Mouse (Mus musculus) stomach, embryonic 16.5 days (tissue): ENCODE measurements at regions not wholly inside any gene's neighbourhood (a gene's known extent, or its start where the extent isn't known, plus 50 kb on each side); places are given as distances from the start of the nearest gene placed in this dataset.
A peak's percentile ranks its signal among the peaks of the same experiment; 100 is the strongest.

Experiments used
- ATAC-seq: fragments of 200-750 bp; cut with Nextera tagmentation; 2 replicates; pipeline ENCODE4 v1.8.0; 2017; ENCODE audit warnings: moderate number of reproducible peaks, moderate TSS enrichment; ENCODE audit not compliant: insufficient read depth, low FRiP score
- H3K27ac ChIP-seq: fragments of 300-500 bp; sonication (generic); 2 replicates; pipeline ENCODE4 v1.5.1; 2014; ENCODE audit warnings: low read length
- H3K27me3 ChIP-seq: fragments of 300-500 bp; sonication (generic); 2 replicates; pipeline ENCODE4 v1.6.1; 2014; ENCODE audit warnings: low read length, control low read depth, mixed read lengths; ENCODE audit not compliant: control insufficient read depth, insufficient read depth
- H3K36me3 ChIP-seq: fragments of 300-500 bp; sonication (generic); 2 replicates; pipeline ENCODE4 v1.6.1; 2014; ENCODE audit warnings: low read length; ENCODE audit not compliant: control insufficient read depth, insufficient read depth
- H3K4me1 ChIP-seq: fragments of 300-500 bp; sonication (generic); 2 replicates; pipeline ENCODE4 v1.6.1; 2014; ENCODE audit warnings: low read length, control low read depth, mixed read lengths; ENCODE audit not compliant: control insufficient read depth, insufficient read depth
- H3K4me2 ChIP-seq: fragments of 300-500 bp; sonication (generic); 2 replicates; pipeline ENCODE4 v1.6.1; 2014; ENCODE audit warnings: low read depth, low read length, mixed read lengths
- H3K4me3 ChIP-seq: fragments of 300-500 bp; sonication (generic); replicated peaks from 2 replicates; pipeline ENCODE4 v1.5.1; 2014; ENCODE audit warnings: mild to moderate bottlenecking, low read length
- H3K9ac ChIP-seq: fragments of 300-500 bp; sonication (generic); 2 replicates; pipeline ENCODE4 v1.6.1; 2014; ENCODE audit warnings: low read length
- H3K9me3 ChIP-seq: fragments of 300-500 bp; sonication (generic); replicated peaks from 2 replicates; pipeline ENCODE4 v1.6.1; 2016; ENCODE audit warnings: low read length, control low read depth; ENCODE audit not compliant: control insufficient read depth
- WGBS: fragments of 180-500 bp; shearing (Covaris S2); extraction: QIAGEN DNeasy Blood & Tissue Kit; methylation state at CpG from one replicate; pipeline ENCODE4 v1.1.7; 2014; 5-methylcytosine and 5-hydroxymethylcytosine counted together

GRCm38 (mm10) chr13:28616645-28617381, 336.7 kb downstream of the Sox4 start:
- ATAC-seq, result no peak
- Histone ChIP-seq H3K9ac (no peak overlapping the region), H3K4me3 (no peak overlapping the region), H3K27me3 (no peaks in the 10 kb centered on the region), H3K27ac (no peak overlapping the region), H3K9me3 (no peaks in the 10 kb centered on the region), H3K4me1 (no peaks in the 10 kb centered on the region), H3K36me3 (no peaks in the 10 kb centered on the region), H3K4me2 (no peak overlapping the region)
- WGBS, result 84% methylated on average over 9 of the region's 9 CpGs

DNA sequence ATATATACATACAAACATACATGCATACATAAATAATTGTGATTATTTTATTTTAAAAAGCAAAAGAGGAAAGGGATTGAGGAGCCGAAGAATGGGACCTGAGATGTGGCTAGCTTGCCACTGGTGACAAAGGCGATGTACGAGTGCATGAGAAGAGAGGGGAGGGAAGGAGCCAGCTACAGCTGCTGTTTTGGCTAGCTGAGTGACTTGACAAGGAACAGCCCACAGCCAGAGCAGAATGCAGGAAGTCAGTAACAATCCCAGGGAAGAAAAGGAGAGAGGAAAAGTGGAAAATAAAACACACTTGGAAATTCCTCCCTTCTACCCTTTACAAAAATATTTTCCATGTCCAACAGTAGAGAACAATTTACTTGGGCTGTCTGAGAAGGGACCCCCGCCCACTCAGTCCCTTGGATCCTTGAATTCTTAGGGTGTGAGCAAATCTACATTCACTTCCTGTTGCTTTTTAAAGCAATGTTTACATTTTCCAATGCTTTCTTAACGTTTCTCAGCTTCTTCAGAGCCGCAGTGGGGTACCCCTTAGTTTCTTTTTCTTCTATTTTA, 345.9 kb downstream of the Sox4 start:
- ATAC-seq, result peak; percentile 69
- Histone ChIP-seq H3K4me3 (no peak overlapping the region), H3K36me3 (no peaks in the 10 kb centered on the region), H3K4me1 (peaks cover 10% of the 10 kb centered on the region), H3K27me3 (no peaks in the 10 kb centered on the region), H3K4me2 (peak overlapping the region; percentile 29), H3K9me3 (no peaks in the 10 kb centered on the region), H3K27ac (peak overlapping the region; percentile 64), H3K9ac (peak overlapping the region; percentile 34; the same call in 1 of the 2 replicates)
- 19% methylated on average over 6 of the region's 6 CpGs for WGBS

DNA sequence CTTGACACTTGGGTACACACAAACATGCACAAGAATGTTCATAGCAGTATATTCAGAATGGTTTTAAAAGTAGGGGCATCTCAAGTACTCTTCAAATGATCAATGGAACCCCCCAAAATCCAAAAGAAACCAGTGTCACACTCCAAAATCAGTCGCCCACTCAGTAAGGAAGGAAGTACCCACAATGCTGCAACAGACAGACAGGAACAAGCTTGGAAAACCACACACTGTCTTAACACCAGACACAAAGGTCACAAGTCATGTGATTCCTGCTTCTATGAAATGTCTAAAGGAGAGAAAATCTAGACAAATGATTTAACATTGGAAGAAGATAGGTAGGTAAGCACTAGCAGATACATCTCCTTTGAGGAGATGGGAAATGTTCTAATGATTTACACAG, 346.9 kb downstream of the Sox4 start:
- Histone ChIP-seq H3K4me2 (no peak overlapping the region), H3K4me3 (no peak overlapping the region), H3K27ac (no peak overlapping the region), H3K36me3 (no peaks in the 10 kb centered on the region), H3K27me3 (no peaks in the 10 kb centered on the region), H3K9ac (no peak overlapping the region), H3K9me3 (no peaks in the 10 kb centered on the region), H3K4me1 (peaks cover 10% of the 10 kb centered on the region)
- WGBS, result 88% methylated on average over 1 of the region's 1 CpGs
- ATAC-seq, result no peak

DNA sequence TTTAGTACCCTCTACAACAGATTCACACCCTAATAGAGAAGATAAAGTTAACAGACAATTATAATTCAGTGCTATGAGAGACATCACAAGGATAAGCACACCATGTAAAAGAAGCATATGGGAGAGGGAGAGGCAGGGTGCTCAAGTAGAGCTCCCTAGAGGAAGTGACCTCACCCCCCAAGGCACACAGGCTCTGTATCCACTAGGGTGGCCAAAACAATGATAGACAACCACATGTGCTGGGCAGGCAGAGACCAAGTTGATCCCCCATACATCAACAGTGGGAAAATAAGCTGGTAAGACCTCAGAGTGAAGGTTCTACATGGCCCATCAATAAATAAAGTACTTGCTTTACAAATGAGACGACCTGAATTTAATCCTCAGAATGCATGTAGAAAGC, 347.7 kb downstream of the Sox4 start:
- Histone ChIP-seq H3K27ac (no peak overlapping the region), H3K4me3 (no peak overlapping the region), H3K9ac (no peak overlapping the region), H3K4me2 (no peak overlapping the region), H3K4me1 (peaks cover 10% of the 10 kb centered on the region), H3K36me3 (no peaks in the 10 kb centered on the region), H3K27me3 (no peaks in the 10 kb centered on the region), H3K9me3 (no peaks in the 10 kb centered on the region)
- no peak for ATAC-seq
- 65% methylated on average over 1 of the region's 1 CpGs for WGBS

DNA sequence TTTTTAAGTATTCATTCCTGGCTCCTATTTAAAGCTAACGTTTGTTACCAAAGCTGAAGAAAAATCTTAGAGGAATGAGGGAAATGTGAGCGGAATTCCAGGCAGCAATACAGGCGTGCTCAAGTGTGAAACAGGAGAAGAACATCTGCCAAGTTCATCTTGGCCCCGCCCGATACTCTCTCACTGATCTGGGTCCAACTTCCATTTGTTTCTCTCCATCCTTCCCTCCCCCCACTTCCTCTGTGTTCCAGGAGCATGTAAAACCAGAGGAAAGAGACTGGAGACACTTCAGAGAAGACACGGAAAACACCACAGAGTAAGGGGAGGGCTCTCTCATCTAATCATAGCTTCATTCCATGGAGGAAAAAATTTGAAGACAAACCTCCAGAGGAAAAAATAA, 346.7 kb downstream of the Gm11361 start:
- 33% methylated on average over 6 of the region's 6 CpGs for WGBS
- no peak overlapping the region for H3K9ac ChIP-seq
- H3K27me3 ChIP-seq, result no peaks in the 10 kb centered on the region
- no peak overlapping the region for H3K4me3 ChIP-seq
- H3K27ac ChIP-seq, result no peak overlapping the region
- no peaks in the 10 kb centered on the region for H3K9me3 ChIP-seq
- ATAC-seq, result no peak
- peaks cover 10% of the 10 kb centered on the region for H3K4me1 ChIP-seq
- peak overlapping the region; percentile 27; the same call in 1 of the 2 replicates for H3K4me2 ChIP-seq
- no peaks in the 10 kb centered on the region for H3K36me3 ChIP-seq

DNA sequence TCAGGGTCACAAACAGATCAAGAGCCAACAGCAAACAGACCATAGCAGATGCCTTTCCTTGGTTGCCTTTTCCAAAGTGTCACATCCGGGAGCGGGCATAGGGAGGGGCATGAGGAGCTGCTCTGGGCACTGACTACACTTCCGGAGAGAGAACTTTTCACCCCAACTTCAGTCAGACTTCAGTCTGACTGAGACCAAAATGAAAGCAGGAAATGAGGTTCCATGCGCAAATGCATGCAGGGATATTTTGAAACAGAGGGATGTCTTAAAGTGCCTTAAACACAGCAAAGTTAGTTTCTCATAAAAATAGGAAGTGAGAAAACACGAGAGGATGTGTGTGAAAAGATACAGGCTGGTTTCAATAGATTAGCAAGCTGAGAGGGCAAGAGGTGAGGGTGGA, 343.5 kb downstream of the Gm11361 start:
- Histone ChIP-seq H3K9ac (no peak overlapping the region), H3K27me3 (no peaks in the 10 kb centered on the region), H3K4me2 (no peak overlapping the region), H3K9me3 (no peaks in the 10 kb centered on the region), H3K27ac (no peak overlapping the region), H3K36me3 (no peaks in the 10 kb centered on the region), H3K4me3 (no peak overlapping the region), H3K4me1 (peaks cover 6% of the 10 kb centered on the region; the same call in 1 of the 2 replicates)
- ATAC-seq, result no peak
- WGBS, result 57% methylated on average over 5 of the region's 5 CpGs

DNA sequence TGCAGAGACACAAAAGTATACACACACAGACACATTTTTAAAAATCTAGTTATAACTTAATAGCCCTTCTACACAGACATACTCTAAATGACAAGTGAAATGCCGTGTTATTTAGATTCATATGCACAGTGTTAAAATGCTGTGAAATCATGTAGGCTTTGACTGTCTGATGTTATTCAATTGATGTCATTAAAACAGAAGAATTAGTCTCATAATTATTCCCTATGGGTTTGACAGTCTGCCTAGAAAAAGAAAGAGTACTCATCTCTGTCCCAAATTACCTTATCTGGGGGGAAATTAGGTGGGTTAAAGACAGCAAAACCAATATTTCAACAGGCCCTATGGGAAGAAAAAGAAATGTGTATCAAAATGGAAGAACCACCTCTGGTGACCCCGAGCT, 339.0 kb downstream of the Gm11361 start:
- no peaks in the 10 kb centered on the region for H3K27me3 ChIP-seq
- H3K9me3 ChIP-seq, result no peaks in the 10 kb centered on the region; the same call in 1 of the 2 replicates
- no peaks in the 10 kb centered on the region for H3K4me1 ChIP-seq
- H3K36me3 ChIP-seq, result no peaks in the 10 kb centered on the region
- no peak overlapping the region for H3K4me3 ChIP-seq
- no peak overlapping the region for H3K9ac ChIP-seq
- ATAC-seq, result no peak
- H3K27ac ChIP-seq, result no peak overlapping the region
- WGBS, result 89% methylated on average over 2 of the region's 2 CpGs
- H3K4me2 ChIP-seq, result no peak overlapping the region

DNA sequence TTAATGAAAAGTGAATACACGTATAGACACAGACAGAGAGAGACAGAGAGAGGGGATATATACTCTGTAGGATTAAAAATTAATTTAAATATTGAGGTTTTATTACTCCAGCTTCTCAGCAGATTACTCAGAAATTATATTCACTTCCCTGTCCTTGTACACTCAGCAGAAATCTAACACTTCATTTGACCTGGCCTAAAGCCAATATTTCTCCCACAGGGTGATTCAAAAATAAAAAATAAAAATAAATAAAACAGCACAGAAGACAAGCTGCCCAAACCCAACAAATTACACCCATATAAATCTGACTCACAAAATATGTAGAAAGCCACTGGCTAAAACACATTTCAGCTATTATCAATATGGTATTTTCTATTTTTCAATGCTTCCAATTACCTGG, 334.8 kb downstream of the Gm11361 start:
- no peaks in the 10 kb centered on the region for H3K36me3 ChIP-seq
- H3K4me2 ChIP-seq, result no peak overlapping the region
- H3K9me3 ChIP-seq, result no peaks in the 10 kb centered on the region; the same call in 1 of the 2 replicates
- H3K27ac ChIP-seq, result no peak overlapping the region
- no peak for ATAC-seq
- H3K4me1 ChIP-seq, result no peaks in the 10 kb centered on the region
- no peaks in the 10 kb centered on the region for H3K27me3 ChIP-seq
- H3K4me3 ChIP-seq, result no peak overlapping the region
- H3K9ac ChIP-seq, result no peak overlapping the region
- 77% methylated on average over 1 of the region's 1 CpGs for WGBS

DNA sequence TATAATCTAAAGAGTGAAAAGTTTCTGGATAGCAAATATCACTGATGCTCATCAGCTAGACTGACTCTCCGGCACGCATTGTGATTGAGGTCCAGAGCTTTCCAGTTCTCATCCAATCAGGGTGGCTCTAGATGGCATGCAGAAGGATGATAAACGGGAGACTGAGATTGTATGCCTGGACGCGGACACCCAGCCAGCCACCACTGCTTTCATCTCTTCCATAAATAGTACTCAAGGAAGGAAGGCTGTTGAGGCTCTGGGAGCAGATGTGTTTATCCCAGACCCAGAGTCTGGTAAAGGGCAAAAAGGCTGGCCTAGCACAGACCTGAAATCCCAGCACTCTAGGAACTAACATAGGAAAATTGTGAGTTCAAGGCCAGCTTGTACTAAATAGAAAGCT, 330.6 kb downstream of the Gm11361 start:
- Histone ChIP-seq H3K27me3 (no peaks in the 10 kb centered on the region), H3K4me2 (no peak overlapping the region), H3K9ac (no peak overlapping the region), H3K9me3 (no peaks in the 10 kb centered on the region), H3K36me3 (no peaks in the 10 kb centered on the region), H3K27ac (no peak overlapping the region), H3K4me3 (no peak overlapping the region), H3K4me1 (no peaks in the 10 kb centered on the region)
- WGBS, result 55% methylated on average over 5 of the region's 5 CpGs
- no peak for ATAC-seq
